8 mouse cellular contexts compared by ENCODE assay signal in the genomic region with DNA sequence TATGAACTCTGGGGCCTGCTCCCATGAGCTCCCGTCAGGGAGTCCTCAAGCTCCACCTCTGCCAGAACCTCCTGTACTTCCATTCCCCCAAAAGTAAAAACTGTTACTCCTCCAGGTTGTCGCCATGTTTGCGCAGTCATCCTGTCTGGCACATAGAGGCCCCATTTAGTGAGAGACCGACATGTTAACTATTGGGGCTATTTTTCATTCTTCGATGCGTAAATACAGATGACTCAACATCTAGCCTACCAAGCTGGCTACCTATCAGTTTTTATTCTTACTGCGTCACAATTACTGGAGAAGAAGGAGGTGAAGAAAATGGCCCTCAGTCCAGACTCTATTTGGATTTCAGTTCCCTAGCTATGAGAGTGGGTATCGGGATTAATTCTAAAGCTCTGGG.
DNase-seq lines count a peak whose midpoint lies in the region; ATAC-seq and TF ChIP-seq lines count a peak whose summit lies in the region.

No protein-coding gene starts in this region.

- ATAC-seq in hindbrain, embryonic 15.5 days (ENCODE audit: low FRiP score, low read depth) = no peak
- ATAC-seq in midbrain, postnatal 0 days (ENCODE audit: low FRiP score) = no peak

- no peak for TF ChIP-seq CTCF in left cerebral cortex, adult 2 months (IDR thresholded peaks at IDR 0.05)
- no peak for TF ChIP-seq CTCF in midbrain, postnatal 0 days (IDR thresholded peaks at IDR 0.05)

- intact Hi-C loops in left cerebral cortex, adult 2 months (cut with DNase I) = loop anchor here (5.0 kb wide), 1 partner anchor 237 kb away; no protein-coding TSS in a partner anchor
- intact Hi-C loops in left cerebral cortex, postnatal 4 days (cut with DNase I) = loop anchor here (10.0 kb wide), 1 partner anchor 179 kb away; a partner anchor contains a TSS

- H3K36me3 ChIP-seq in embryonic facial prominence, embryonic 10.5 days (replicated peaks) = no peaks in the 10 kb centered on the region
- H3K36me3 ChIP-seq in hindbrain, embryonic 15.5 days = no peaks in the 10 kb centered on the region
- H3K36me3 ChIP-seq in midbrain, postnatal 0 days (ENCODE audit: insufficient read depth, low read length) = no peaks in the 10 kb centered on the region

- 68% methylated on average over 8 of the region's 8 CpGs for WGBS in embryonic facial prominence, embryonic 10.5 days
- 69% methylated on average over 8 of the region's 8 CpGs for WGBS in hindbrain, embryonic 15.5 days
- WGBS in midbrain, postnatal 0 days = 72% methylated on average over 8 of the region's 8 CpGs

- H3K9me3 ChIP-seq in embryonic facial prominence, embryonic 10.5 days = no peaks in the 10 kb centered on the region
- H3K9me3 ChIP-seq in hindbrain, embryonic 15.5 days = no peaks in the 10 kb centered on the region
- H3K9me3 ChIP-seq in midbrain, postnatal 0 days (ENCODE audit: low read length) = no peaks in the 10 kb centered on the region

- H3K27me3 ChIP-seq in embryonic facial prominence, embryonic 10.5 days (replicated peaks; ENCODE audit: low read depth, poor library complexity, severe bottlenecking) = peaks cover 75% of the 10 kb centered on the region
- H3K27me3 ChIP-seq in hindbrain, embryonic 15.5 days = peaks cover 21% of the 10 kb centered on the region
- 0 out of 2 replicates have a peak, but pooled peaks cover 6% of the 10 kb centered on the region for H3K27me3 ChIP-seq in midbrain, postnatal 0 days (ENCODE audit: insufficient read depth, low read length)

- H3K4me2 ChIP-seq in hindbrain, embryonic 15.5 days = peak overlapping the region; percentile 100
- peak overlapping the region; percentile 99 for H3K4me2 ChIP-seq in midbrain, postnatal 0 days (ENCODE audit: low read depth, low read length, poor library complexity, severe bottlenecking)

- no peak overlapping the region for H3K9ac ChIP-seq in hindbrain, embryonic 15.5 days
- H3K9ac ChIP-seq in midbrain, postnatal 0 days (replicated peaks; ENCODE audit: low read length, poor library complexity, severe bottlenecking) = 0 out of 2 replicates have a peak overlapping the region, but pooled peaks have one; percentile 63

- no peak for DNase-seq in left cerebral cortex, adult 2 months (ENCODE audit: extremely low spot score in 1 of 2, low spot score in 2 of 2)
- DNase-seq in left cerebral cortex, postnatal 4 days = no peak
- no peak for DNase-seq in embryonic facial prominence, embryonic 10.5 days (ENCODE audit: low spot score)
- no peak for DNase-seq in midbrain, postnatal 0 days (ENCODE audit: low spot score)
- DNase-seq in embryo, embryonic 9.5 days (ENCODE audit: extremely low spot score) = no peak
- DNase-seq in layer of hippocampus, adult 8-10 months (ENCODE audit: low spot score in 2 of 2) = no peak
- no peak for DNase-seq in right cerebral cortex, adult 2 months (ENCODE audit: low spot score in 2 of 2)

- H3K4me3 ChIP-seq in left cerebral cortex, adult 2 months = peak overlapping the region; percentile 87
- H3K4me3 ChIP-seq in embryonic facial prominence, embryonic 10.5 days = peak overlapping the region; percentile 86
- peak overlapping the region; percentile 93 for H3K4me3 ChIP-seq in hindbrain, embryonic 15.5 days
- H3K4me3 ChIP-seq in midbrain, postnatal 0 days (ENCODE audit: low read depth, low read length) = peak overlapping the region; percentile 78

- H3K4me1 ChIP-seq in embryonic facial prominence, embryonic 10.5 days = peaks cover 42% of the 10 kb centered on the region
- peaks cover 32% of the 10 kb centered on the region for H3K4me1 ChIP-seq in hindbrain, embryonic 15.5 days (replicated peaks)
- peaks cover 3% of the 10 kb centered on the region; the same call in 1 of the 2 replicates for H3K4me1 ChIP-seq in midbrain, postnatal 0 days (ENCODE audit: insufficient read depth, low read length)

- peak overlapping the region; percentile 100 for H3K27ac ChIP-seq in left cerebral cortex, adult 2 months
- no peak overlapping the region for H3K27ac ChIP-seq in embryonic facial prominence, embryonic 10.5 days (replicated peaks)
- H3K27ac ChIP-seq in hindbrain, embryonic 15.5 days (replicated peaks) = no peak overlapping the region
- no peak overlapping the region for H3K27ac ChIP-seq in midbrain, postnatal 0 days (ENCODE audit: low read depth, low read length)
